Mouse (Mus musculus) liver, adult (tissue): ENCODE measurements at regions not wholly inside any gene's neighbourhood (a gene's known extent, or its start where the extent isn't known, plus 50 kb on each side); places are given as distances from the start of the nearest gene placed in this dataset.

Experiments used
- GATA4 ChIP-seq: IDR thresholded peaks from 2 replicates; pipeline ENCODE4 v1.6.1; 2014; ENCODE audit warnings: mild to moderate bottlenecking, low read length; ENCODE audit not compliant: insufficient replicate concordance

DNA sequence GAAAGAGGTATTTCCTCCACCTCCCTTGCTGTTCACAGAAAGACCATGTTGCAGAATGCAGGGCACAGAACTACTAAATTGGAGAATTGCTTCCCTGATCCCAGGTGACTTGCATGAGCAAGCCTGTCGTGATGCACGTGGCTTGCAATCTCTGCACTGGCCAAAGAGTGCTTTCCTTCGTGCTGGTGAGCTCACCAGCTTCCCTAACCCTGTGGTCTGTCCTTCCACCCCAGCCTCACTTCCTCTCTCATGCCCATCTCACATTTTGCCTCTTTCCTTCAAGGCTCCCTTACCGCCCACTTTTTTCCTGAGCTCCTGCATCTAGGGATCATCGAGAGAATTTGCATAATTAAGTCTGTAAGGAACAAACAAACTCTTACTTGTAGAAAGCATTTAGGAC lies 102.7 kb upstream of the Zeb2 start:
- no peak for TF ChIP-seq GATA4

DNA sequence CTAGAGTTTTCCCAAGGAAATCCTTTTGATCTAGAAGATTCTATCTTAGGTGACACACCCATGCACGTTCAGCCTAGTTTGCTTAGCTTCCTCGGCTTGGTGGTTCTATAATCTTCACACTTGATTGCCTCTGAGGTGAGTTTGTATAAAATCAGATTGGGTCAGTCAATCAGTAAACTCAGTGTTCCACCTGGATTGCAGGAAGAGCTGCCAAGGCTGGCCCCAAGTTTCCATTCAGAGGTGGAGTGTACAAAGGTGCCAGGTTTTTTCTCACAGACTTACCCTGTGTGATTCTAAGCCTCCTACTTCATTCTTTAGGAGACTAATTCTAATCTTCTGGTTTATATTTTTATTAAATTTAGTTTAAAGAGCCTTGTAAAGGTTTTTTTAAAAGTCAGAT lies 95.6 kb upstream of the Zeb2 start:
- no peak for TF ChIP-seq GATA4

DNA sequence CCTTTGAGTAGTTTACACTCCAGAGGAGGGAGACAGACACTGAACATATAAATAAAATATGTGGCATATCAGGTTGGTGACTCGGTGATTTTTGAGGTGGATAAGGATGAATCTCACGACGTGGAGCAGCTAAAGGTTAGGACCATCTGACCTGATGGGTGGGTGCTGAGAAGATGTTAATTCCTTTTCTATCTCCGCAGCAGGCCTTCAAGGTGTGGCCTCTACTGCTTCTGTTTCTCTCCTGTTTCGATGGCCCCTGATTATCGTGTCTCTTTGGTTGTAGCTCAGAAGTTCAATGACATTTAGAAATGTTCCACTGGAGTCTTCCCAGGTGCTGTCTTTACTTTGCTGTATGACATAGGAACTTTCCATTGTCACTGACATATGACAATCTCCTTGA lies 91.3 kb upstream of the Zeb2 start:
- TF ChIP-seq GATA4 = no peak

DNA sequence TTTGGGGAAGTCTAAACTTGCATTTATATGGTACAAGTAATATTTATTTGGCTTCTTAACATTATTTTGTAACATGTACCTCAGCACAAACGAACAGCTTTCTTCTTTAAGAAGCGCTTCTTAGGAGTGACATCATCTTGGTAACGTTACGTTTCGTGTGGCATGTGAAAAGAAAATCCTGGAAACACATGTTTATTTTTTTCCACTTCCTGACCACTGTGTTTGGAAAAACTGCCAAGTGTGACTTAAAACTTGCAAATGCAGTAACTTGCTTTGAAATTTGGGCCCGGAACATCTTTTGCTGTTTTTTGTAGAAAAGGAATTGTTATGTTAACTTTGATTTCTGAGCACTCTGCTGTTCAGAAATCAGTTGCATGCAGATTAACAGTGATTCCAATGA lies 88.6 kb upstream of the Zeb2 start:
- no peak for TF ChIP-seq GATA4

DNA sequence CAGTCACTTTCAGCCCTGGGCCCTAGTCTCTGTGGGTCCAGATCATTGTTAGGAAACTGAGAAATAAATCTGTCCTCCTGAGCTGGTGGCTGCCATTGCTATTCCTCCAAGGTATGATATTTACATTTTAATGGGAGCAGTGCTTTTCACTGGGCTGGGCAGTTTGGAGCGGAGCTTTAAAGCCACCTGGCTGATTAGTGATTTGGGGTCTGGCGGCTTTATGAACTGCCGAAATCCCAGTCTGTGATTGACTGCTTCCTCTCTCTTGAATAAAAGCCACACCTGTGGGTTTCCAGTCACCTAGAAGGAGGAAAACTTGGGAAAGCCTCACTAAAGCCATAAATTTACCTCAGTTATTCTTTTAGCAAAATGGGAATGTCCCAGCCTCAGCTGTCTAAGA lies 88.0 kb upstream of the Zeb2 start:
- TF ChIP-seq GATA4 = no peak

DNA sequence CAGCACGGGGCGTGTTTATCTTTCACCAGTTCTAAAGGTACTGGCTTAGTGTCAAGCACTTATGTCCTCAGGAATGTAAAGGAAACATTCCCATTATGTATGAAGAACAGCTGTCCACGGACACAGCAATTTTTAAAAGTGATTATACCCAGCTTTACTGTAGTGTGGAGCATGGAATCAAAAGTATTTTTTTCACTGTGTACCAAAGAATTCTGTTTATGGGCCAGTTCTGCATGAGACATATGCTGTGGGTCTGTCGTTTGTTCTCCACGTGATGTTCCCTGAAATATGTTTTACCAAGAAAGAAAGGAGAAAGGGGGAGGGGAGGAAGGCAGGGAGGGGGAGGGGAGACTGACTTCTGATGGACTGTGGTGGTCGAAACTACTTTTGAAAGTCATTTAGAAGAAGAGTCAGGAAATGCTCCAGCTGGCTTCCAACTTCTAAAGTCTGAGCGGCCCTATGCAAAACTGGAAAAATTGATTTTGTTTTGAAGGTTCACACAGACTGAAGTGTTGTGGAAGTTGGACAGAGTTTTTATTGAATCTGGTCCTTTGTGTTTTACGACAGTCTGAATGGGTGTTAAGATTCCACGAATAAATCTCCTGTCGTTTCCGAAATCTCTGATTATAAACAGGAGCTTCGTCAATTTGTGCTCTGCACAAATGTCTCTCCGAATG lies 80.9 kb upstream of the Zeb2 start:
- TF ChIP-seq GATA4 = no peak

DNA sequence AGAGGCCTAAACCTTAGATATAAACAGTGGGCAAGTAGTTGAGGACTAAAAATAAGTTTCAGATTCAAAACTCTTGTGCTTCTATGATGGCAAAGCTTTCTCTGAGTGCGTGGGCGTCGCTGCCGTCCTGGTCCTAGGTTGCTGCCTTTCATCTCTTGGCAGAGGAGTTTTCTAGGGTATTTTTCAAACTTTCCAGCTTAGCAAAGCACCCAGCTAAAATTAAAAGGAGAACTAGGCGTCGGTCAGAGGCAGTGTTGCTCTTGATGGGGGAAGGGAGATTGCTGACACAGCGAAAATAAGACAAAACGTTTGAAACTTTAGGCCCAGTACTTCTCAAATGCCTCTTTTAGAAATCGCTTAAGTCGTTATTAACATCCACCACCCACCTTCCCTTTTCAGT lies 80.1 kb upstream of the Zeb2 start:
- no peak for TF ChIP-seq GATA4

DNA sequence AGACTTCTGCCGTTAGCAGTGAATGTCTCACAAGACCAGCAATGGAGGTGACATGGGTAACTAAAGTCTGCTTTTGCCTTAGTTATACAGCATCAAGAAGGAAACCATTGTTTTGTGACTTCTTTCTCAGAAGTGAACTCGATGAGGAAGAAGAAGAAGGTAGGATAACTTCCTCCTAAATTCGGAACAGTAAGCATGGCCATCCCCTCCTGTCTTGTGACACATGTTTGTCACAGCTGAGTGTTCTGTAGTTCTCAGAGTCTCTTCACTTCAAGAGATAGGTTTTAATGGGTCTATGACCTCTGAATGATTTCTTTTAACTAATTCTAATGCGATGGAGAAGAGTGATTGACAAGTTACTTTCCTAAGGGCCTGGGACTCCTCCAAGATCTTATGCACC lies 79.3 kb upstream of the Zeb2 start:
- TF ChIP-seq GATA4 = no peak

DNA sequence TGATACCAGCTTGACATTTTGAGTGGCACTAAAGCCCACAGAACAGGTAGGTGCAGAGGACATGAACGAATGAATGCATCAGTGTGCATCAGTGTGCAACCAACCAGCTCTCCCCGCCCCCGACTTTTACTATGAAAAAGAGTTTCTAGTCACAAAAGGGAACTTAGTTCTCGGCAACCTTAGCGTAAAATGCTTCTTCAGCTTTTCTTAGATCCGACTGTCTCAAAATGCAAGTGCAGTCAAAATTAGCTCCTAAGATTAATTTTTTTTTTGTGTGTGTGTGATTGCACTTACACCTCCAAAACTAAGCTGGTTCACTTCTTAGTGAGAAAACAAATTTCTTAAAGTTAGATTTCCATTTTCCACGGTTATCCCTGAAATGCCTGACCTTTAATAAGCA lies 77.1 kb upstream of the Zeb2 start:
- no peak for TF ChIP-seq GATA4

DNA sequence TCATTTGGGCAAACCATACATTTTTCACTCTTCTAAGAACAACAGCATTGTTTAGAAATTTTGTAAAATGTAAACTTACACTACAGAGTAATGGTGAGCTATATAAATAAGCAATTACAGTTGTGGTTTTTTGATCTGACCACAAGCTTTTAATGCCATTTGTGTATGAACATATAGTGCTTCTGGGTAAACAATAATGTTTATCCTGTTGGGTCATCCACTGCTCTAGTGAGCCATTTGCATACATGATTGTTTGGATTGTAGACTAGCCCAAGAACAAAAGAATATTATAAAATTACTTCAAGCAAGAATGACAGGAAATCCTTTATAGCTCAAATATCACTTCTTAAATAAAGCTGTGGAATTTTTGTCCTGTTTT lies 68.4 kb upstream of the Zeb2 start:
- no peak for TF ChIP-seq GATA4

DNA sequence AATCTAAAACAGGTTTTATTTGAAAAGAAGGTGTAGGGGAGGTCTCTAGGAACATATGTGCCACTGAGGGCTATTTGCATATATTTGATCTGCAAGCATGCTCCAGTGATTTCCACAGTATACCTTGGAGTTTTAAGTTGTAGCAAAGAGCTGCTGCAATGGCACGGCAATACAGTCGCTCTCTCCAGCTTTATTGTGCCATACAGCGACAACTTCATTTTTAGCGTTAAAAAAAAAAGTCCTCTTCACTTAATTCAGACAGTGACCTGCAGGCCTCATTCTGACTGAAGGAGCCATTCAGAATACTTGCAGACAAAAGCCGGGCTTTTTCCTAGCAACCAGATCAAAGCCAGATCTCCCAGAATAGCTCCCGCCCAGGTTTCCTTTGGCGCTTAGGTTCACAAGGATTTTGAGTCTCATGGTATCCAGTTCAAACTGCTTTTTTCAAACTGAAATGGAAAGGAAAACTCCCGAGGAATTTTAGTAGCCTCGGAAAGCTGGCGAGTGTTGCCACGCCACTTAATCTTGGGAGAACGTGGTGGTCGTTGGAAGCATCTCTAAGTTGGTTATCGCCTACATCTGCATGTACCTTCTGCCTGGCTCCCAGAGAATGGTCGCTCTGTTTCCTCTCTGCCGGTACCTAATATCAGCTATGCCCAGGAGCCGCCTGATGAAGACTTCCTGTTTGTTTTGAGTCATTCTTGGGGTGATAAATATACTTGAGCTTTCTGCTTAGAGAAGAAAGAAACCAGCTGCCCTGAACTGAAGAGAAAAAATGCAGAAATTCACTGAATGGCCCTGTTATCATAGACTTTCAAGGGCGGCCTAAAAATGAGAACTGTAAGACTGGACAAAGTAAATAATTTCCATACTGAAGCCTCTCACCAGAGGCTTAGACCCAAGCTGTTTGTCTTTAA lies 67.8 kb upstream of the Zeb2 start:
- peak; percentile 45; the same call in 1 of the 2 replicates for TF ChIP-seq GATA4

DNA sequence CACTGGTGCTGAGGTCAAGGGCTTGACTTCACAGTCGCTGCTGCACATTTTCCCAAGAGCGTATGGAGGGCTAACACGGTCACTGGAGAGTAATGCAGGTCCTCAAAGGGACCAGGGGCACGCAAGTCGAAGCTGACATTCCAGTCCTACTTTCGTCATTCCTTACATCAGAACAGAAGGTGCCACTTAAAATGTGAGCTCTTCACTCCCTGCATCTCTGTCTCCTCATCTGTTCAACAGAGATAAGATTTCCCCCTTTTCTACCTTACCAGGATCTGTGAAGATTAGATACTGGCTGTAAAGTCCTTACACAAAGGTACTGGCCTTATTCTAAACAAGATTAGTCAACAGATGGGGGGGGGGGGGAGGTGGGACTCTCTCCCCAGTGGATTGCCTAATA lies 67.0 kb upstream of the Zeb2 start:
- no peak for TF ChIP-seq GATA4

DNA sequence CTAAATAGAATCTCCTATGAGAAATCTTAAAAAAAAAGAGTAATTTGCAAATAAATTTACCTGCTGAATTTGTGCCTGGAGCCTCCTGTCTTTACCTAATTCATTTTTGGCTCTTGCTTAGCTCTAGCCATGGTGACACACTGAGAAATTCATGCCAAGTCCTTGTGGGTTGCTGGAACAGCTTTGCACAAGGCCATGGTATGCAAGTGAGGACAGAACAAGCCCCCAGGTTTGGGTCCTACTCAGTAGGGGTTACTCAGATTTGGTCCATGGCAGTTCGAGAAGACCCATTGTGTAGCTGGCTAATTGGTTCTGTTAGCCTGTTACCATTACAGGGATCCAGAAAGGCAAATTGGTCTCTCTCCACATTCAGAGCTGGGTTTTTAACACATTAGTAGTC lies 65.7 kb upstream of the Zeb2 start:
- no peak for TF ChIP-seq GATA4

DNA sequence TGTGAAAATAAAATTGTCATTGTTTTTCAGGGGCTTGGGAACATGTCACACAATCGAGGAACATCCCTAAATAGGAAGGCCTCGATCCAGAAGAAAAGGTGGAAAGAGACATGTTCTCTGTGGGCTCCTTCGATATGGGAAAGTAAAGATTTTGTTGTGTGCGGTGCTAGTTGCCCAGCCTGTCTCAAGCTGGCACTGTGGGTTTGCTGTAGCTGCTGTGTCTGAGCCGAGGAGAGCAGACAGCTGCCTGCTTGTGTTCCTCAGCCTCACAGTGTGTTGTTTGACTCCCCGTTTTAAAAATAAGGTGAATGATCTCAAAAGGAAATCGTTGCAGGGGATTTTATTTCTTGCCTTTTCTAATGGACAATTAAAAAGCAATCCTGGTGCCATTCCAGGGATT lies 64.4 kb upstream of the Zeb2 start:
- TF ChIP-seq GATA4 = no peak

DNA sequence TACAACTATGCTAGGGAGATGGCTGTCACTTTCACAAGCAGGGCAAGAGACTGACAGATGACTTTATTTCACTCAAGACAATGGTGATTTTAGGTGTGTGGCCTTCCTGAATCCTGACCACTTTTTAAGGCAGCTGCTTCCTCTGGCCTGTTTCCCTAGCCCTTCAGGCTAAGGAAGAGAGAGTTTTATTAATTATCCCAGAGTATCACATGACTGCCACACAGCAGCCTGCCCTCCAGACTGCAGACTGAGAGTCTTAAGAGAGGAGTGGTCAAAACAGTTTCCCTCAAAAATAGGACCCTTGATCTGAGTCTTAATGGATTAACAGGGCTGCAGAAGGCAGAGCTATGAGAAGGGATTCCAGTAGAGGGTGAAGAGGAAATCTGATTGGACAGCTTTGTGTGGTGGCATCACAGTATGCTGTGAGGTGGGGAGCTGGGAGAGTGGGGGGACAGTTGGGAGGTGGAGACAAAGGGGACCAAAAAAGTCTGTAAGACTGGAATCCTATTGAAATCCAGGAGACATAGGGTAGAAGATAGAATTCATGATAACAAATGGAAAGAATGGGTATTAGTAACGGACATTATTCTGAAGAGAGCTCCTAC lies 61.8 kb upstream of the Zeb2 start:
- TF ChIP-seq GATA4 = no peak

DNA sequence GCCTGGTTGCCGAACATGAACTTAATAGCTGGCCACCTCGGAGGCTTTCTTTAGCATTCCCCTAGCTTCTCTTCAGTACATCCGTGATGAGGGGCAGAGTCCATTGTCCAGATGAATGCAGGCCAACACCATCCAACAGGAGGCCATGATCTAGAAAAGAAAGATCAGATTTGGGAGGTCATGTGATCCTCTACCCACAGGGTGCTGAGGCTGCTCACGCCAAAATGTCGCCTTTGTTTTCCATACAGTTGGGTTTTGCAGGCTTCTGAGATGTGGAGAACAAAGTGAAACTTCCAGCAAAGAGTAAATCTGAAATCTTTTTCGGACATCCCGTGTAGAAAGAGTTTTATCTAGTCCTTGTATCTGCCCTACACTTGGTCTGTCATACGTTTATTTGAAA lies 55.2 kb upstream of the Zeb2 start:
- TF ChIP-seq GATA4 = no peak
